Mouse (Mus musculus) gastrocnemius, adult 2 months (tissue): ENCODE results near the gene Gadd45gip1. TPM values are rescaled to one million over a fixed set of nuclear protein-coding genes. Genes with fewer than 3 reads are reported as not detected.
"Not testable (repeated sequence)": the region's sequence is repeated elsewhere in the genome, so short reads cannot be mapped to it uniquely, and the experiment has no call there.

ENCODE experiments used
- DNase-seq: peaks from one replicate; pipeline ENCODE4 v3.0.0; 2022
- H3K27ac ChIP-seq: fragments of 200-600 bp; 2 replicates; pipeline ENCODE4 v1.8.1; 2022; ENCODE audit warnings: mild to moderate bottlenecking
- H3K4me3 ChIP-seq: fragments of 200-600 bp; 2 replicates; pipeline ENCODE4 v1.8.1; 2022; ENCODE audit warnings: mild to moderate bottlenecking, moderate library complexity
- CTCF ChIP-seq: fragments of 200-600 bp; IDR thresholded peaks from 2 replicates; pipeline ENCODE4 v1.8.1; 2022; ENCODE audit warnings: antibody characterized with exemption, mild to moderate bottlenecking, moderate library complexity
- intact Hi-C: fragments of 180-260 bp; cut with DNase I; formaldehyde crosslinking; loops from one replicate; pipeline ENCODE4 v1.15.1; 2025
- total RNA-seq, 2 experiments: library from RNA; stranded (reverse); gene quantifications; 2 replicates each; pipeline ENCODE4 v1.2.3; 2021

Gadd45gip1 gene
- total RNA-seq, 2 experiments from 2014 or later = 16.2 to 30.4 TPM

DNA sequence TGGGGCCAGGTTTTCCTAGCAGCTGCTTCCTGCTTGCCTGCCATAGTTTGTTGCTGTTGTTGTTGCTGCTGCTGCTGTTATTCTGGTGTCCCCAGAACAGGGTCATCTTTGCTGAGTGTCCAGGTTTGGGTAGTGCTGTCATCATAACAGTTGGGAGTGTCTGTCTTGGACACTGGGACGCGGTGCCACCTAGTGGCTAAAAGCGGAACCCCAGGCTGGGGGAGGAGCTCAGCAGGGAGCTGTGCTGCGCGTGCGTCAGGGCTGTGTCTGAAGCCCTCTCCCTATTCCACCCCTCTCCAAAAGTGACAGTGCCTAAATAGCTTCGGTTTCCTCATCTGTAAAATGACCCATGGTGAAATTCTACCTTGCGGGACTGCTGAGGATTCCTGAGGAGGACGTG lies 15.8 kb upstream of the Gadd45gip1 start:
- intact Hi-C loops = loop anchor here (2.0 kb wide), 1 partner anchor 177 kb away; no protein-coding TSS in a partner anchor
- TF ChIP-seq CTCF = no peak
- H3K4me3 ChIP-seq = peak overlapping the region; percentile 65
- DNase-seq = peak; percentile 97
- H3K27ac ChIP-seq = peak overlapping the region; percentile 96

DNA sequence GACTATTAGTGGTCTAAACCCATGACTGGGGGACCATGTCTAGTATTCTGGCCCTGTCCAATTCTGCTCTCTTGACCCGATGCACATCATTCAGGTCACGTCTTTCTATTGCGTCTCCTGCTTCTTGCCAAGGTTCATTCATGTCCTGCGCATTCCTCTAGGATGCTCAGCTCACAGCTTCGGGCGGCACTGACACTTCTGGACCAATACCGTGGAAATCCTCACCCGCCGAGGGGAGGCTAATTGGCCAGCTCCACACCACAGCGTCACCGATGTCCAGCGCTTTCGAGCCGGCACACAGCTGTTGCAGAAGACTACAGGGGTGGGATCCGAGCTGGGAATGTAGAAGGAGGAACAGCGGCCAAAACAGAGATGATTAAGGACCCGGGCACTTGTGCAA lies 15.2 kb upstream of the Gadd45gip1 start:
- Histone ChIP-seq H3K4me3 (no peak overlapping the region), H3K27ac (peak overlapping the region; percentile 96; the same call in 1 of the 2 replicates)
- intact Hi-C loops = no loop called here
- no peak for DNase-seq
- no peak for TF ChIP-seq CTCF

DNA sequence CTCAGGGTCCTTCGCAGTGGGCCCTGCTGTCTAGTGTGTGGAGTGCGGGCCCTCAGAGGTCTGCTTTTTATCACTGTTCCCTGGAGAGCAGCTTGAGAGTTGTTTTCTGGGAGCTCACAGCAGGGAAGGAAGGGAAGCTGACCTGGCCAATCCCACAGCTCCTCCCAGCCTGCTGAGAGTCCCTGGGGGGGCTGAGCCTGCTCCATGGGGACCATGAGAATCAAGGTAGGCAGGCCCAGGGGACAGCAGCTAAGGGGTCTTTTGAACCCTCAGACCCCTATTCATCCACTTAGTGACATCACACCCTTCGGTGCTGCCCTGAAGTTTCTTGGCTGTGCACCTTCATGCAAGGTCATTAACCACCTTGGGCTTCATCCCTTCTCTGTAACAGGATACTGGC lies 8.6 kb upstream of the Gadd45gip1 start, which contains the start of gene Dand5:
Dand5 (minus strand) TSS at position 101 of the 400 bp plus-strand sequence.
- intact Hi-C loops = no loop called here
- no peak for TF ChIP-seq CTCF
- H3K27ac ChIP-seq = no peak within 1 kb of the TSS
- DNase-seq = no peak
- H3K4me3 ChIP-seq = no peak within 1 kb of the TSS

DNA sequence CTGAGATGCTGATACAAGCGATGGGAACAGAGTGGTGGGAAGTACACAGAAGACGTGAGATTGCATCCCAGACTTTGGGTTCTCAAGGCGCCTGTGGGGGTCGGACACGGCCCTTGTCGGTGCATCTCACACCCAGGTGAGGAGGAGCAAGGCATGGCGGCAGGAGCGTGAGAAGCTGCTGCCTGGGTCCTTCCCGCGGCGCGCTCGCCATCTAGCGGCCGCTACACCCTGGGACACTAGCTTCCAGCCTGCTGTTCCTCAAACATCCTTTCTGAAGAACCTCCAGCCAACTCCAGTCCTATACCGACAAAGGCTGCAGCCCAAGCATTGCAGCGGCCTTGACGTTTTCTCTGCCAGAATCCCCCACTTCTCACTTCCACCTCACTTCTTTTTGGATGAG lies 7.7 kb upstream of the Gadd45gip1 start:
- Histone ChIP-seq H3K4me3 (no peak overlapping the region), H3K27ac (no peak overlapping the region)
- TF ChIP-seq CTCF = peak; percentile 81
- DNase-seq = peak; percentile 73
- intact Hi-C loops = no loop called here

DNA sequence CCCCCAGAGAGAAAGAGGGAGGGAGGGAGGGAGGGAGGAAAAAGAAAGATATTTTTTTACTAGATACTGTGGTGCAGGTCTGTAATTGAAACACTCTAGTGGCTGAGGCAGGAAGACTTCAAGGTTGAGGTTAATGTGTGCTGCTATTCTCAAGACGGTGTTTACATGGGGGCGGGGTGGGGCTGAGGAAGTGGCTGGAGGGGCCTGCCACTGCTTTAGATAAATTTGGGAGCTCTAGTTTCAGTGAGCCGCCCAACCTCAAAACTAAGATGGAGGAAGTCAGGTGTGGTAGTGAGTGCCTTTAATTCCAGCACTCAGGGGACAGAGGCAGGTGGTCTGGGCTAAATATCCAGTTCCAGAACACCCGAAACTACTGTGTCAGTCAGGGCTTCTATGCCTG lies 5.7 kb upstream of the Gadd45gip1 start:
- TF ChIP-seq CTCF = no peak
- Histone ChIP-seq H3K4me3 (no peak overlapping the region), H3K27ac (no peak overlapping the region)
- no peak for DNase-seq
- intact Hi-C loops = no loop called here

DNA sequence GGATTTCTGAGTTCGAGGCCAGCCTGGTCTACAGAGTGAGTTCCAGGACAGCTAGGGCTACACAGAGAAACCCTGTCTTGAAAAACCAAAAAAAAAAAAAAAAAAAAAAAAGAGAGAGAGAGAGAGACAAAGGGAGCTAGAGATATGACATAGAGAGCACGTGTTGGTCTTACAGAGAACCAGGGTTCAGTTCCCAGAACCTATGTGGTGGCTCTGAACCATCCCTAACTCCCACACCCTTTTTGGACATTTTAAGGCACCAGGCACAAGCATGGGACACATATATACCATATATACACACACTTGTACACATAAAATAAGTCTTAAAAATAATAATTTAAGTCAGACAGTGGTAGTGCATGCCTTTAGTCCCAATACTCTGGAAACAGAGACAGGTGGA lies 4.8 kb upstream of the Gadd45gip1 start:
- H3K27ac ChIP-seq, DNase-seq, H3K4me3 ChIP-seq, intact Hi-C loops: not testable (repeated sequence)

DNA sequence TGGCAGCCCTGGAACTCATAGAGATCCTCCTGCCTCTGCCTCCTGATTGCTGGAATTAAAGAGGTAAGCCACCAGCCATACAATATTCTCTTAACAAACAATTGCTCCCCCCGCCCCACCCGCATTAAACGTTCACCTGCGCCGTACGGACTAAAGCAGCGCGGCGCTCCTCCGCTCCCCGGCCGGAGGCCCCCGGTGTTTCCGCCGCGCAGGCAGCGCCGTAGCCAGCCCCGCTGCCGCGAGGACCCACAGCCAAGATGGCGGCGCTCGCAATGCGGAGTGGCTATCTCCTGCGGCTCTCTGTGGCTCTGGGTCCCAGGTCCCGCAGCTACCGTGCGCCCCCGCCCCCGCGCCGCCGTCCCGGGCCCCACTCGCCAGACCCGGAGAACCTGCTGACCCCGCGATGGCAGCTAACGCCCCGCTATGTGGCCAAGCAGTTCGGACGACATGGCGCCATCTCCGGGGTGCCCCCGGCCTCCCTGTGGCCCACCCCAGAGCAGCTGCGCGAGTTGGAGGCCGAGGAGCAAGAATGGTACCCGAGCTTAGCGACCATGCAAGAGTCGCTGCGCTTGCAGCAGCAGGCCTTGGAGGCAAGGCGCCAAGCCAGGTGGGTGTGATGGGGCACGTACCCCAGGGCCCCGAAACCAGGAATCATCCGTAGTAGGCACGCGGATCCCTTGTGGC lies 854 bp downstream of the Gadd45gip1 start:
- TF ChIP-seq CTCF = no peak
- Histone ChIP-seq H3K4me3 (peak overlapping the region; percentile 85), H3K27ac (peak overlapping the region; percentile 94)
- intact Hi-C loops = no loop called here
- peak; percentile 91 for DNase-seq

DNA sequence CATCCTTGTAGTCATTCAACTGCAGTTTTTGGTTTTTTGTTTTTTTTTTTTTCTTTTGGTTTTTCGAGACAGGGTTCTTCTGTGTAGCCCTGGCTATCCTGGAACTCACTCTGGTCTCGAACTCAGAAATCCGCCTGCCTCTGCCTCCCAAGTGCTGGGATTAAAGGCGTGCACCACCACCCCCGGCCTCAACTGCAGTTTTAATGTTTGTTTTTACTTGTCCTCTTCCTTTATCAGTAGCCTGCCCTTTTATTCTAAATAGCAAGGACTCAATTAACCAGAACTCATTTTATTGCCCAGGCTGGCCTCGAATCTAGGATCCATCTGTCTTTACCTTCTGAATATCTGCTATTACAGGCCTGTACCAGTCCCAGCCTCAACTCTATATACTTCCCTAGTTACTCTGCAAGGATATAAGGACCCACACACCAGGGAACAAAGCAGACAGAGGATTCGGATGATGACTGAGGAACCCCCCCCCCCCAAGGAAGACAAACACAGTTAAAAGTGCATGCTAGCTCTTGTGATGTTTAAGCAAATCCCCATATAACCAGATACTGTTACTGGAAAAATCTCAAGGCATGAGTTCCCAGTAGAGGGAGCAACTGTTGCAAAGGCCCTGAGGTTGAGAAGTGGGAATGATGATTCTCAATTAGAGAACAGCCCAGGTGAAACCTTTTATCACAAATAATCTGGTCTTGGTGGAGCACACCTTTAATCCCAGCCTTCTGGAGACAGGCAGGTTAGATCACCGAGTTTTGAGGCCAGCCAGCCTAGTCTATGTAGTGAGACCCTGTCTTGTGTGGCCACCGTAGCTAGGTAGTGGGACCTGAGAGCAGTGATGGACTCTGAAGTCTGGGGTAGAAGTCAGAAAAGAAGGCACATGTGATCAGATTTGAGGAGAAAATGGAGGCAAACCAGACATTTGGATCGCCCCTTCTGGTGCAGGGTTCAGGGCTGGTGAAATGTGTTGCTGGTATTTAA lies 1.7 kb downstream of the Gadd45gip1 start:
- intact Hi-C loops = no loop called here
- Histone ChIP-seq H3K27ac (peak overlapping the region; percentile 94), H3K4me3 (peak overlapping the region; percentile 85)
- DNase-seq = no peak
- peak; percentile 16 for TF ChIP-seq CTCF

DNA sequence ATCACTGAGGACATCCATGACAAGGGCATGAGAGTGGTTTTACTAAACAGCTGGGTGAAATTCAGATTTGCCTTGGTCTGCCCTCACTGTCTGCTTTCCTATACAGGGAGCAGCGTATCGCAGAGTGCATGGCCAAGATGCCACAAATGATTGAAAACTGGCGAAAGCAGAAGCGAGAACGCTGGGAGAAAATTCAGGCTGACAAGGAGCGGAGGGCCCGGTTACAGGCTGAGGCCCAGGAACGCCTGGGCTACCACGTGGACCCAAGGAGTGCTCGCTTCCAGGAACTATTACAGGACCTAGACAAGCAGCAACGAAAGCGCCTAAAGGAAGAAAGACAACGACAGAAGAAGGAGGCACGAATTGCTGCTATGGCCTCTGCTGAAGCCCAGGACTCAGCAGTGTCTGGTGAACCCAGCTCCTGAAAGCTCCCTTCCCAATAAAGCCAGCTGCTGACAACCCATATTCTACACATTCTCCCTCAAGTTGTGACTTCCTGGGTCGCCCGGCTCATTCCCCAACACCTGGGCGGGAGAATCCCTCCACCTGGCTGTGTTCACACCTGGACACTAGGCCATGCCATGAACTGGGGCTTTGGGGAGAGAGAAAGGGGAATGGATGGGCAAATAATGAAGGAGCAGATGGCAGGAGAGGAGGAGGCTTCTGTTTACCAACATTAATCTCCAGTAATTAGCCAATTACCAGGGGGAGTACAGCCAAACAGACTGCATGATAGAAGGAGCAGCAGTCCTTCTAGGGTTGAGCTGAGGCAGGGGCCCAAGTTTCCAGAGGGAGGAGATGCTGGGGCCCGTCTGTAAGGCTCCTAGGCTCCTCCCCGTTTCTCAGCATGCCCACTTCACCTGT lies 2.9 kb downstream of the Gadd45gip1 start:
- DNase-seq = no peak
- no peak for TF ChIP-seq CTCF
- intact Hi-C loops = no loop called here
- no peak overlapping the region for H3K4me3 ChIP-seq
- H3K27ac ChIP-seq = no peak overlapping the region

DNA sequence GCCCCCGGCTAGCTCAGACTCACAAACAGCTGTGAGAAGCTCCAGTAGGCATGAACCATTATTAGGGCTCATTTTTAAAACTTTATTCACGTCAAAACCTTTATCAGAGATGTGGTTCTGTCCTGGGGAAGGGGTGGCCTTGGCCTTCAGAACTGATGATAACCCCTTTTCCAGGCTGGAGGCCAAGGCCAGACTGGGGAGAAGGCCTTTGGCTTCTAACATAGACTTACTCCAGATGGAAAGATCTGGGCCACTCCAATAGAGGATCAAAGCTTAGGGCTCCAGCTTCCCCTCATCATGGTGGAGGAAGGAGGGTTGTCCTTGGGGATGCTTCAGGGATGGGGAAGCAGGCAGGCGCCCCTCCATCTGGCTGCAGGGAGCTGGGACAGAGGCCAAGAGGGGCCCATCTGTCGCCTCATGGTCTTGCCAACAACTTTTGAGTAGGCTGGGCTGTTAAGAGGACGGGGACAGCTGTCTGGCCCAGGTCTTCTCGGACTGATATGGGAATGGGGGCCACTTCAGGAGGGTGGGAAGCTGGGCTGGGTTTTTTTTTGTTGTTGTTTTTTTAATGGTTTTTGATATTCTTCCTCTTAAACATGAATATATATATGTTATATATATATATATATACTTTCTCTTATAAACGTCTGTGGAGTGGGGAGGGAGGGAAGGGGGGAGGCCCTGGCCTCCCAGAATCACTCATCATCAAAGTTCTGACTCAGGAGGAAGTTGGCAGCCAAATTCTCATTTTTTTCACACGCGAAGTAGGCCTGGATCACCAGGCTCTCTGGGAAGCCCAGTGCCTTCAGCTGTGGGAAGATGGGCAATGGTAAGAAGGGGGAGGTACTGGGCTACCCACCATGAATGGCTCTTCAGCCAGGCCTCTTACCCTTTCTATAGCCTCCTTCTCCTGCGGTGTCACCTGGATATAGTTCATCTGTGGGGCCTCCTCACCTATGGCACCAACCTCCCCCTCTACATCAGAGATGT lies 3.8 kb downstream of the Gadd45gip1 start:
- Histone ChIP-seq H3K27ac (no peak overlapping the region), H3K4me3 (no peak overlapping the region)
- no peak for DNase-seq
- intact Hi-C loops = no loop called here
- no peak for TF ChIP-seq CTCF

DNA sequence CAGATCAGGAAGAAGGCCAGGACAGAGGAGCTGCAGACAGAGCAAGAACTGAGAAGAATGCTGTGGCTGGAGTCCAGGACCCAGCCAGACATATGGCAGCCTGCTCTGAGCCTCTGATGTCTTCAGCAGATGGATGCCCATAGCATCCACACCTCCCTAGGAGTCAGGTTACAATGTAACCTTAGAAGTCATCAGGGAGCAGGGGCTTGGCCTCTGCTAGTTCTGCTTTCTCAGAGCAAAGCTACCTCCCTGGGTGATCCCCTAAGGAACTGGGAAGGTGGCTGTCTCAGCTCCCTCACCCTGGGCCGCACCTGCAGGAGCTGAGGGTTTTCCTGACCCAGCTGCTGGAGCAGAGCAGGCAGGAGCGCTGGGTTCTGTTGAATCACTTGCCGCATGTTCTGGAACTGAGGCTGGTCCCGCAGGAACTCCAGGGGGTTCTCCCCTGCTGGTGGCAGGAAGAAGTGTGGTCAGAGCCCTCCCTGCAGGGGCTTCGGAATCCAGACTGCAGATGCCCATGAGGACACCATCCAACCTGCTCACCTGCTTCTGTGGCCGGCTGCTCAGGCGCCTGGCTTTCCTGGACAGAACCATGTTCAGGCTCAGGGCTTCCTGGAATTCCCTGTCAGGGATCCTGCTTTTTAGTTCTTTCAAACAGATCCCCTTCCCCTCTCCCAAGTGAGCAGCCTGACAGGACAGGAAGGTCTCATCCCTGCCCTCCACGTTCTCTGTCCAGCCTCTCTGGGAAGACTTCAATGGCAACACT lies 6.0 kb downstream of the Gadd45gip1 start:
- no peak for TF ChIP-seq CTCF
- Histone ChIP-seq H3K27ac (peak overlapping the region; percentile 13; the same call in 1 of the 2 replicates), H3K4me3 (no peak overlapping the region)
- DNase-seq = no peak
- intact Hi-C loops = no loop called here
